19 mouse cellular contexts compared by ENCODE assay signal in the genomic region with DNA sequence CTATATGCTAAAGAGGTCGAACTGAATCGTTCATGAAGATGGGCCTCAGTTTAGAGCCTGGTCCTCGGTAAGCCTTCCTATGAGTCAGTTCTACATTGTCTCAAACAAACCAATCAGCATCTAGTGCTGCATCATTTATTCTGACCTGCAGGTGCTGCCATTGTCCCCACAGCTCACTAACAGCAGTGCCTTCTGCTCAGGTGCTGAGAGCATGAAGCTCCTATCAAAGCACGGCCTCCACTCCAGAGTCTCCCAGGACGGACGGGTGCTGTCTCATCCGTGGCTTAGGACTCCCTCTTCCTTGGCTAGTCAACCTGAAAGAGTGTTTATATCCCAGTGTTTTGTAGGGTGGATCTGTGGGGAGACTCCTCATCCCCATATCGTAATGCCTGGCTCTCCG. TPM values are rescaled to one million over a fixed set of nuclear protein-coding genes. Genes with fewer than 3 reads are reported as not detected.
DNase-seq lines count a peak whose midpoint lies in the region; ATAC-seq and TF ChIP-seq lines count a peak whose summit lies in the region.
"Had no signal": no experiment of that assay in that cellular context is flagged by ENCODE, and none has a peak within 500 bp of the region (broad histone marks: within the 10 kb centered on the region; RNA-seq: fewer than 3 reads in every experiment).

No protein-coding gene starts in this region.

- WGBS in hindbrain, embryonic 13.5 days, result 74% methylated on average over 9 of the region's 9 CpGs
- 84% methylated on average over 9 of the region's 9 CpGs for WGBS in hindbrain, embryonic 10.5 days
- WGBS in forebrain, embryonic 12.5 days, result 85% methylated on average over 9 of the region's 9 CpGs
- WGBS in hindbrain, postnatal 0 days, result 65% methylated on average over 9 of the region's 9 CpGs

- peaks cover 16% of the 10 kb centered on the region for H3K4me1 ChIP-seq in hindbrain, embryonic 13.5 days (replicated peaks)
- no peaks in the 10 kb centered on the region for H3K4me1 ChIP-seq in hindbrain, embryonic 10.5 days (replicated peaks)
- peaks cover 9% of the 10 kb centered on the region for H3K4me1 ChIP-seq in forebrain, embryonic 12.5 days
- peaks cover 5% of the 10 kb centered on the region; the same call in 1 of the 2 replicates for H3K4me1 ChIP-seq in hindbrain, postnatal 0 days (ENCODE audit: insufficient read depth, low read length)
- H3K4me1 ChIP-seq: limb, embryonic 15.5 days had no signal

- H3K27ac ChIP-seq in hindbrain, embryonic 13.5 days, result peak overlapping the region; percentile 88
- H3K27ac ChIP-seq in hindbrain, embryonic 10.5 days, result no peak overlapping the region
- H3K27ac ChIP-seq in forebrain, embryonic 12.5 days, result peak overlapping the region; percentile 75
- peak overlapping the region; percentile 65 for H3K27ac ChIP-seq in hindbrain, postnatal 0 days
- H3K27ac ChIP-seq: heart, embryonic 10.5 days; limb, embryonic 15.5 days; macrophage had no signal

- no peak overlapping the region for H3K4me3 ChIP-seq in hindbrain, embryonic 13.5 days
- no peak overlapping the region for H3K4me3 ChIP-seq in hindbrain, embryonic 10.5 days
- H3K4me3 ChIP-seq in forebrain, embryonic 12.5 days (replicated peaks), result no peak overlapping the region
- no peak overlapping the region for H3K4me3 ChIP-seq in hindbrain, postnatal 0 days (ENCODE audit: low read length)
- H3K4me3 ChIP-seq: heart, embryonic 10.5 days; limb, embryonic 15.5 days; myocyte had no signal

- peak; percentile 56 for ATAC-seq in hindbrain, embryonic 13.5 days (ENCODE audit: low FRiP score)
- peak; percentile 21; the same call in 1 of the 2 replicates for ATAC-seq in forebrain, embryonic 12.5 days (ENCODE audit: low FRiP score)
- ATAC-seq in hindbrain, postnatal 0 days, result peak; percentile 67
- ATAC-seq in erythroid progenitor cell, adult 5-6 weeks (replicated peaks; ENCODE audit: low FRiP score, poor library complexity, severe bottlenecking), result no peak
- ATAC-seq: intestine, postnatal 0 days; liver, postnatal 0 days had no signal

- H3K4me2 ChIP-seq in hindbrain, embryonic 13.5 days, result no peak overlapping the region
- H3K4me2 ChIP-seq in forebrain, embryonic 12.5 days, result no peak overlapping the region
- no peak overlapping the region for H3K4me2 ChIP-seq in hindbrain, postnatal 0 days (ENCODE audit: low read depth, low read length)
- H3K4me2 ChIP-seq: limb, embryonic 15.5 days had no signal

- no peak overlapping the region for H3K9ac ChIP-seq in hindbrain, embryonic 13.5 days
- H3K9ac ChIP-seq in forebrain, embryonic 12.5 days, result no peak overlapping the region
- H3K9ac ChIP-seq in hindbrain, postnatal 0 days (replicated peaks; ENCODE audit: low read length), result no peak overlapping the region
- H3K9ac ChIP-seq: limb, embryonic 15.5 days; liver, postnatal 0 days had no signal

- H3K9me3 ChIP-seq in hindbrain, embryonic 13.5 days, result no peaks in the 10 kb centered on the region
- no peaks in the 10 kb centered on the region for H3K9me3 ChIP-seq in hindbrain, embryonic 10.5 days
- H3K9me3 ChIP-seq in forebrain, embryonic 12.5 days, result no peaks in the 10 kb centered on the region
- H3K9me3 ChIP-seq in hindbrain, postnatal 0 days (ENCODE audit: low read length), result no peaks in the 10 kb centered on the region
- H3K9me3 ChIP-seq: heart, embryonic 10.5 days; limb, embryonic 15.5 days had no signal

- no peak for DNase-seq in hindbrain, embryonic 10.5 days (ENCODE audit: low spot score)
- peak; percentile 42 for DNase-seq in brain, embryonic 14.5 days (ENCODE audit: low read depth)
- DNase-seq in hindbrain, postnatal 0 days (ENCODE audit: low spot score), result peak; percentile 49
- DNase-seq in lung, postnatal 36 days, result no peak
- DNase-seq in layer of hippocampus, postnatal 36 days, result no peak
- DNase-seq: adrenal gland, adult 8-10 months; gastrocnemius, postnatal 25 days; liver, postnatal 0 days; right cerebral cortex, postnatal 4 days; thymus, postnatal 4 days had no signal

- no peaks in the 10 kb centered on the region for H3K36me3 ChIP-seq in hindbrain, embryonic 13.5 days
- no peaks in the 10 kb centered on the region for H3K36me3 ChIP-seq in hindbrain, embryonic 10.5 days
- H3K36me3 ChIP-seq in forebrain, embryonic 12.5 days (replicated peaks), result no peaks in the 10 kb centered on the region
- no peaks in the 10 kb centered on the region for H3K36me3 ChIP-seq in hindbrain, postnatal 0 days (ENCODE audit: insufficient read depth, low read length)
- H3K36me3 ChIP-seq: G1E; heart, embryonic 10.5 days; limb, embryonic 15.5 days had no signal

- no peaks in the 10 kb centered on the region for H3K27me3 ChIP-seq in hindbrain, embryonic 13.5 days
- no peaks in the 10 kb centered on the region for H3K27me3 ChIP-seq in hindbrain, embryonic 10.5 days (ENCODE audit: insufficient read depth, poor library complexity, severe bottlenecking)
- no peaks in the 10 kb centered on the region for H3K27me3 ChIP-seq in forebrain, embryonic 12.5 days
- H3K27me3 ChIP-seq in hindbrain, postnatal 0 days (ENCODE audit: insufficient read depth, low read length), result no peaks in the 10 kb centered on the region
- H3K27me3 ChIP-seq: limb, embryonic 15.5 days had no signal

- no peak; the same call in 1 of the 2 replicates for TF ChIP-seq CTCF in brain, embryonic 14.5 days (IDR thresholded peaks at IDR 0.05; ENCODE audit: borderline replicate concordance, extremely low read depth, insufficient read depth, insufficient read length)
- TF ChIP-seq CTCF in hindbrain, postnatal 0 days (IDR thresholded peaks at IDR 0.05; ENCODE audit: low read depth), result peak; percentile 35

- no peak for TF ChIP-seq POLR2A in brain, embryonic 14.5 days (IDR thresholded peaks at IDR 0.05; ENCODE audit: borderline replicate concordance, extremely low read depth, insufficient read depth, insufficient read length, poor library complexity, severe bottlenecking)

RNA-seq across cellular contexts. Expression of gene Tmem144, which starts 14.0 kb away (rescaled TPM):
- 1.1 and 1.4 TPM in 2 replicates for polyA plus RNA-seq in hindbrain, embryonic 13.5 days (2015; fragmentation: Nextera tagmentation; extraction: Ambion mirVana)
- polyA plus RNA-seq in hindbrain, embryonic 10.5 days (2016; fragmentation: Nextera tagmentation; extraction: Ambion mirVana), result 1.9 and 3.3 TPM in 2 replicates
- 0.44 and 0.60 TPM in 2 replicates for polyA plus RNA-seq in brain, embryonic 14.5 days (2012; rRNA removed)
- 3.7 and 4.3 TPM in 2 replicates for polyA plus RNA-seq in forebrain, embryonic 12.5 days (2016; fragmentation: Nextera tagmentation; extraction: Ambion mirVana)
- total RNA-seq in hindbrain, postnatal 0 days (2014; rRNA removed), result 2.6 and 2.7 TPM in 2 replicates
- polyA plus RNA-seq in hindbrain, postnatal 0 days (2015; fragmentation: Nextera tagmentation; extraction: Ambion mirVana), result 3.1 and 3.2 TPM in 2 replicates
- 10 to 100 TPM; 15.7 to 16.5 TPM for total RNA-seq in layer of hippocampus, postnatal 36 days (2021)
- total RNA-seq in erythroid progenitor cell, adult 5-6 weeks (2015; ENCODE audit: low replicate concordance), result 1.1 TPM in 1 of 2 replicates, not detected in the other
- not detected in 2 replicates for total RNA-seq in erythroid progenitor cell, adult 5-6 weeks (2017; ENCODE audit: low replicate concordance)

RNA-seq across cellular contexts. Expression of gene Fam198b, which starts 17.8 kb away (rescaled TPM):
- 3.9 and 5.1 TPM in 2 replicates for polyA plus RNA-seq in hindbrain, embryonic 13.5 days (2015; fragmentation: Nextera tagmentation; extraction: Ambion mirVana)
- 1.6 and 1.7 TPM in 2 replicates for polyA plus RNA-seq in hindbrain, embryonic 10.5 days (2016; fragmentation: Nextera tagmentation; extraction: Ambion mirVana)
- polyA plus RNA-seq in brain, embryonic 14.5 days (2012; rRNA removed), result 1.3 and 2.6 TPM in 2 replicates
- 1.4 TPM in 2 replicates for polyA plus RNA-seq in forebrain, embryonic 12.5 days (2016; fragmentation: Nextera tagmentation; extraction: Ambion mirVana)
- total RNA-seq in hindbrain, postnatal 0 days (2014; rRNA removed), result 2.3 and 3.1 TPM in 2 replicates
- 1.8 and 2.0 TPM in 2 replicates for polyA plus RNA-seq in hindbrain, postnatal 0 days (2015; fragmentation: Nextera tagmentation; extraction: Ambion mirVana)
- total RNA-seq in layer of hippocampus, postnatal 36 days (2021), result 1 to 10 TPM; 5.1 to 7.0 TPM
- not detected in 2 replicates for total RNA-seq in erythroid progenitor cell, adult 5-6 weeks (2015; ENCODE audit: low replicate concordance)
- total RNA-seq in erythroid progenitor cell, adult 5-6 weeks (2017; ENCODE audit: low replicate concordance), result not detected in 2 replicates

Comparison
In these comparisons a context has a peak if more than half of its experiments do, and no peak if none do; other contexts are left out.
1. DNase-seq: peak in brain, embryonic 14.5 days (single experiment) and hindbrain, postnatal 0 days (single experiment); none in hindbrain, embryonic 10.5 days (single experiment), lung, postnatal 36 days (single experiment) and layer of hippocampus, postnatal 36 days (0 of 2).